Mouse (Mus musculus) limb, embryonic 11.5 days (tissue): Measurements from ENCODE around the gene Whamm. TPM values are rescaled to one million over a fixed set of nuclear protein-coding genes. Genes with fewer than 3 reads are reported as not detected.

Experiments
- ATAC-seq: fragments of 200-750 bp; cut with Nextera tagmentation; 2 replicates; pipeline ENCODE4 v1.8.0; 2017; ENCODE audit warnings: low read depth; ENCODE audit not compliant: insufficient number of reproducible peaks, low FRiP score, low TSS enrichment
- DNase-seq: peaks from one replicate; pipeline ENCODE4 v3.0.0-alpha.2; 2015; ENCODE audit warnings: low spot score
- H3K27ac ChIP-seq: fragments of 300-500 bp; sonication (generic); replicated peaks from 2 replicates; pipeline ENCODE4 v1.5.1; 2014; ENCODE audit warnings: low read depth, mild to moderate bottlenecking, low read length
- H3K27me3 ChIP-seq: fragments of 300-500 bp; sonication (generic); 2 replicates; pipeline ENCODE4 v1.6.1; 2014; ENCODE audit warnings: mild to moderate bottlenecking, low read length, mixed read lengths; ENCODE audit not compliant: control insufficient read depth, insufficient read depth
- H3K36me3 ChIP-seq: fragments of 300-500 bp; sonication (generic); 2 replicates; pipeline ENCODE4 v1.6.1; 2014; ENCODE audit warnings: mild to moderate bottlenecking, low read length, moderate library complexity, mixed read lengths; ENCODE audit not compliant: control insufficient read depth, insufficient read depth
- H3K4me1 ChIP-seq: fragments of 300-500 bp; sonication (generic); 2 replicates; pipeline ENCODE4 v1.6.1; 2014; ENCODE audit warnings: low read length, mixed read lengths; ENCODE audit not compliant: control insufficient read depth, insufficient read depth
- H3K4me2 ChIP-seq: fragments of 300-500 bp; sonication (generic); 2 replicates; pipeline ENCODE4 v1.6.1; 2014; ENCODE audit warnings: low read depth, mild to moderate bottlenecking, moderate library complexity; ENCODE audit not compliant: severe bottlenecking
- H3K4me3 ChIP-seq: fragments of 300-500 bp; sonication (generic); 2 replicates; pipeline ENCODE4 v1.5.1; 2014; ENCODE audit warnings: low read depth, low read length
- H3K9ac ChIP-seq: fragments of 300-500 bp; sonication (generic); 2 replicates; pipeline ENCODE4 v1.6.1; 2014; ENCODE audit warnings: mild to moderate bottlenecking, low read length
- H3K9me3 ChIP-seq: fragments of 300-500 bp; sonication (generic); 2 replicates; pipeline ENCODE4 v1.6.1; 2016; ENCODE audit warnings: low read length; ENCODE audit not compliant: control insufficient read depth
- WGBS: fragments of 180-500 bp; shearing (Covaris S2); extraction: QIAGEN DNeasy Blood & Tissue Kit; methylation state at CpG from one replicate; pipeline ENCODE4 v1.1.7; 2014; 5-methylcytosine and 5-hydroxymethylcytosine counted together
- polyA plus RNA-seq: library from polyadenylated mRNA; unstranded; fragments of >200 nt; fragmentation: Nextera tagmentation; extraction: Ambion mirVana; gene quantifications from 2 replicates; pipeline ENCODE4 v1.2.1, GENCODE M21; 2014

Gene Whamm
- polyA plus RNA-seq, 1 experiment from 2014 or later, result 5.6 TPM

GRCm38 (mm10) chr7:81595056-81595455, 24.0 kb downstream of the Whamm start:
- no peak overlapping the region for H3K4me3 ChIP-seq
- H3K27me3 ChIP-seq, result no peaks in the 10 kb centered on the region
- DNase-seq (no peak), ATAC-seq (no peak)
- no peaks in the 10 kb centered on the region for H3K4me1 ChIP-seq
- H3K27ac ChIP-seq, result no peak overlapping the region
- 0 out of 2 replicates have a peak, but pooled peaks cover 4% of the 10 kb centered on the region for H3K36me3 ChIP-seq
- no peaks in the 10 kb centered on the region for H3K9me3 ChIP-seq
- no peak overlapping the region for H3K9ac ChIP-seq
- no peak overlapping the region for H3K4me2 ChIP-seq
- WGBS, result 88% methylated on average over 5 of the region's 5 CpGs

GRCm38 (mm10) chr7:81596086-81596485, 25.0 kb downstream of the Whamm start:
- H3K36me3 ChIP-seq, result 0 out of 2 replicates have a peak, but pooled peaks cover 4% of the 10 kb centered on the region
- DNase-seq (no peak), ATAC-seq (no peak)
- H3K4me1 ChIP-seq, result no peaks in the 10 kb centered on the region
- H3K4me2 ChIP-seq, result no peak overlapping the region
- H3K9me3 ChIP-seq, result no peaks in the 10 kb centered on the region
- 93% methylated on average over 6 of the region's 6 CpGs for WGBS
- no peak overlapping the region for H3K4me3 ChIP-seq
- H3K27me3 ChIP-seq, result no peaks in the 10 kb centered on the region
- no peak overlapping the region for H3K27ac ChIP-seq
- H3K9ac ChIP-seq, result no peak overlapping the region

GRCm38 (mm10) chr7:81597660-81598059, 26.6 kb downstream of the Whamm start:
- Histone ChIP-seq H3K36me3 (0 out of 2 replicates have a peak, but pooled peaks cover 4% of the 10 kb centered on the region), H3K27ac (no peak overlapping the region), H3K9me3 (no peaks in the 10 kb centered on the region), H3K4me3 (no peak overlapping the region), H3K27me3 (no peaks in the 10 kb centered on the region), H3K9ac (no peak overlapping the region), H3K4me2 (no peak overlapping the region), H3K4me1 (no peaks in the 10 kb centered on the region)
- WGBS, result 85% methylated on average over 1 of the region's 1 CpGs
- ATAC-seq (no peak), DNase-seq (no peak)

GRCm38 (mm10) chr7:81599379-81600280, 28.6 kb downstream of the Whamm start:
- DNase-seq (no peak), ATAC-seq (no peak)
- H3K27me3 ChIP-seq, result no peaks in the 10 kb centered on the region
- no peaks in the 10 kb centered on the region for H3K4me1 ChIP-seq
- WGBS, result 66% methylated on average over 8 of the region's 8 CpGs
- H3K36me3 ChIP-seq, result 0 out of 2 replicates have a peak, but pooled peaks cover 4% of the 10 kb centered on the region
- H3K9me3 ChIP-seq, result no peaks in the 10 kb centered on the region
- no peak overlapping the region for H3K4me2 ChIP-seq
- H3K9ac ChIP-seq, result no peak overlapping the region
- H3K27ac ChIP-seq, result no peak overlapping the region
- H3K4me3 ChIP-seq, result no peak overlapping the region

GRCm38 (mm10) chr7:81604991-81605390, 33.9 kb downstream of the Whamm start:
- 87% methylated on average over 5 of the region's 5 CpGs for WGBS
- ATAC-seq (no peak), DNase-seq (no peak)
- H3K4me1 ChIP-seq, result no peaks in the 10 kb centered on the region
- H3K27me3 ChIP-seq, result no peaks in the 10 kb centered on the region
- H3K4me3 ChIP-seq, result no peak overlapping the region
- no peaks in the 10 kb centered on the region for H3K9me3 ChIP-seq
- H3K36me3 ChIP-seq, result no peaks in the 10 kb centered on the region; the same call in 1 of the 2 replicates
- no peak overlapping the region for H3K27ac ChIP-seq
- no peak overlapping the region for H3K4me2 ChIP-seq
- H3K9ac ChIP-seq, result no peak overlapping the region

- no peaks in the 10 kb centered on the region for H3K27me3 ChIP-seq
- no peak overlapping the region for H3K4me3 ChIP-seq
- no peak overlapping the region for H3K4me2 ChIP-seq
- ATAC-seq (no peak), DNase-seq (no peak)
- no peaks in the 10 kb centered on the region for H3K4me1 ChIP-seq
- no peaks in the 10 kb centered on the region for H3K9me3 ChIP-seq
- WGBS, result 81% methylated on average over 4 of the region's 4 CpGs
- no peak overlapping the region for H3K9ac ChIP-seq
- no peak overlapping the region for H3K27ac ChIP-seq
- H3K36me3 ChIP-seq, result no peaks in the 10 kb centered on the region; the same call in 1 of the 2 replicates
Observed at GRCm38 (mm10) chr7:81605489-81605888, 34.4 kb downstream of the Whamm start.

- no peaks in the 10 kb centered on the region for H3K4me1 ChIP-seq
- H3K4me3 ChIP-seq, result no peak overlapping the region
- H3K36me3 ChIP-seq, result no peaks in the 10 kb centered on the region; the same call in 1 of the 2 replicates
- ATAC-seq, result no peak
- no peak overlapping the region for H3K9ac ChIP-seq
- no peak for DNase-seq
- no peaks in the 10 kb centered on the region for H3K27me3 ChIP-seq
- H3K4me2 ChIP-seq, result no peak overlapping the region
- H3K9me3 ChIP-seq, result no peaks in the 10 kb centered on the region
- no peak overlapping the region for H3K27ac ChIP-seq
- WGBS, result 48% methylated on average over 5 of the region's 5 CpGs
Observed at GRCm38 (mm10) chr7:81606452-81606851, 35.4 kb downstream of the Whamm start.

GRCm38 (mm10) chr7:81610125-81610524, 39.1 kb downstream of the Whamm start:
- peak; percentile 27 for DNase-seq
- no peak overlapping the region for H3K27ac ChIP-seq
- no peak overlapping the region for H3K4me2 ChIP-seq
- no peaks in the 10 kb centered on the region for H3K27me3 ChIP-seq
- H3K4me3 ChIP-seq, result no peak overlapping the region
- no peaks in the 10 kb centered on the region; the same call in 1 of the 2 replicates for H3K36me3 ChIP-seq
- H3K4me1 ChIP-seq, result no peaks in the 10 kb centered on the region
- WGBS, result 71% methylated on average over 18 of the region's 18 CpGs
- ATAC-seq, result no peak
- no peak overlapping the region for H3K9ac ChIP-seq
- no peaks in the 10 kb centered on the region for H3K9me3 ChIP-seq
